Mouse (Mus musculus) ES-E14 (cell line): ENCODE data around the gene Prr7. TPM values are rescaled to one million over a fixed set of nuclear protein-coding genes. Genes with fewer than 3 reads are reported as not detected.

Experiments
- DNase-seq: peaks from one replicate; pipeline ENCODE4 v3.0.0-alpha.2; 2013; ENCODE audit warnings: low read depth, low spot score
- H3K27ac ChIP-seq: 2 replicates; pipeline ENCODE4 v1.5.1; 2012; ENCODE audit warnings: low read depth, mild to moderate bottlenecking, low read length, moderate library complexity, mixed read lengths; ENCODE audit not compliant: poor library complexity, insufficient read depth, severe bottlenecking
- H3K36me3 ChIP-seq: 2 replicates; pipeline ENCODE4 v1.6.1; 2012; ENCODE audit warnings: mild to moderate bottlenecking, low read length, moderate library complexity, mixed read lengths; ENCODE audit not compliant: control insufficient read depth, poor library complexity, insufficient read depth, severe bottlenecking
- H3K4me1 ChIP-seq, 2 experiments: fragments of 150-350 bp in 1 of 2; sonication (generic) in 1 of 2; 2 replicates each; pipeline ENCODE4 v1.6.1; 2012; ENCODE audit warnings: low read length in 2 of 2, mild to moderate bottlenecking in 1 of 2, mixed read lengths in 1 of 2; ENCODE audit not compliant: control insufficient read depth in 2 of 2, insufficient read depth in 2 of 2, poor library complexity in 1 of 2
- H3K4me3 ChIP-seq, 2 experiments: fragments of 150-350 bp in 1 of 2; sonication (generic) in 1 of 2; 2 replicates each; pipeline ENCODE4 v1.5.1; 2012; ENCODE audit warnings: low read length in 2 of 2, low read depth in 1 of 2, mild to moderate bottlenecking in 1 of 2, mixed read lengths in 1 of 2; ENCODE audit not compliant: insufficient read depth in 1 of 2, poor library complexity in 1 of 2, severe bottlenecking in 1 of 2
- H3K9ac ChIP-seq: 2 replicates; pipeline ENCODE4 v1.6.1; 2012; ENCODE audit warnings: low read depth, mild to moderate bottlenecking, low read length, mixed read lengths; ENCODE audit not compliant: poor library complexity, insufficient read depth, severe bottlenecking
- H3K9me3 ChIP-seq: fragments of 150-350 bp; sonication (generic); 2 replicates; pipeline ENCODE4 v1.6.1; 2012; ENCODE audit warnings: low read depth, mild to moderate bottlenecking, low read length; ENCODE audit not compliant: control insufficient read depth, insufficient read depth
- CHD2 ChIP-seq: IDR thresholded peaks from 2 replicates; pipeline ENCODE4 v1.6.1; 2014; ENCODE audit warnings: mild to moderate bottlenecking, low read depth, low read length, inconsistent platforms
- HCFC1 ChIP-seq: IDR thresholded peaks from 2 replicates; pipeline ENCODE4 v1.6.1; 2012; ENCODE audit warnings: low read length, inconsistent platforms, borderline replicate concordance; ENCODE audit not compliant: insufficient read depth
- MAFK ChIP-seq: IDR thresholded peaks from 2 replicates; pipeline ENCODE4 v1.6.1; 2014; ENCODE audit warnings: mild to moderate bottlenecking, low read depth, low read length, inconsistent platforms; ENCODE audit not compliant: insufficient read depth
- ZC3H11A ChIP-seq: IDR thresholded peaks from 2 replicates; pipeline ENCODE4 v1.6.1; 2012; ENCODE audit warnings: low read depth, mild to moderate bottlenecking, inconsistent platforms, low read length, borderline replicate concordance
- ZNF384 ChIP-seq: IDR thresholded peaks from 2 replicates; pipeline ENCODE4 v1.6.1; 2012; ENCODE audit warnings: low read depth, low read length, inconsistent platforms
- in situ Hi-C, 2 experiments: fragments of 600-800 bp; cut with MboI; formaldehyde crosslinking; loops; one replicate each; pipeline ENCODE4 v1.15.1; 2025; ENCODE audit warnings: low sequenced_read_pairs in 2 of 2, inconsistent platforms in 1 of 2; ENCODE audit not compliant: unreplicated experiment in 2 of 2
- total RNA-seq: library from RNA; depleted of rRNA; stranded (reverse); fragments of 300-350 nt; gene quantifications from 2 replicates; pipeline ENCODE4 v1.2.3, GENCODE M21; 2012

Gene Prr7
- total RNA-seq, 1 experiment: 2.5 TPM

GRCm38 (mm10) chr13:55512379-55513031 lies 48.4 kb downstream of the Prr7 start:
- Histone ChIP-seq H3K4me1 (peaks cover 5 to 33% of the 10 kb centered on the region in 2 experiments), H3K9ac (peak overlapping the region; percentile 89), H3K4me3 (peak overlapping the region; percentile 88), H3K27ac (peak overlapping the region; percentile 23; the same call in 1 of the 2 replicates), H3K36me3 (peaks cover 17% of the 10 kb centered on the region; the same call in 1 of the 2 replicates), H3K9me3 (no peaks in the 10 kb centered on the region)
- DNase-seq: no peak
- TF ChIP-seq HCFC1 (no peak), ZNF384 (no peak), MAFK (no peak), CHD2 (no peak), ZC3H11A (no peak)
- in situ Hi-C loops: no loop called here

DNA sequence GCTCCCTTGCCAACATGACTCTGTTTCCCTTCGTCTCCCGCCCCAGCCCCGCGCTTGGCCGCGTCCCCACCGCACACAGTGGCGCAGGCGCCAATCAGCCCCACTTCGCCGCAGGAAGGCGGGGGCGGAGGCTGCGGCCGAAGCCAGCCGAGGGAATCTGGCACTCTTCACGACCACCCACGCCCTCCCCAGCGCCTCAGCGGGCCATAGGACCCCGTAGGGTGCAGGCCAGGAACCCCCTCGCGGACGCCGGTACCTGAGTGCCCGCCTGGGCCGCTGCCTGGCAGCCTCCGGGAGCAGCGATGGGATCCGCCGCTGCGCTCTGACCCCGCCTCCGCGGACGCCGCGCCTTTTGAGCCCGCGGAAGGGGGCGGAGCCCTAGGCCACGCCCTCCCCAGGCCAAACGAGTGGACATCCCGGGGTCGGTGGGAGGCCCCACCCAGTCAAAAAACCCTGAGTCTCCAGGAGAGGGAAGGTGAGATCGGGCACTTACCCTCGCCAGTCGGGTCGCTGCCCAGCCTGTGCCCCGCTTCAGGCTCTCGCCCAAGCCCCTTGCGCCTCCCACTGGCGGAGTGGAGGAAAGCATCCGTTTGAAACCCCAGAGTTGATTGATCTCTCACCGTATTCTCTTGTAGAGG lies 49.2 kb downstream of the Prr7 start, which contains the start of gene Pdlim7:
TSS of gene Pdlim7 (minus strand) at position 566 of the 638 bp plus-strand sequence.
- peaks cover 14% of the 10 kb centered on the region; the same call in 1 of the 2 replicates for H3K36me3 ChIP-seq
- no peak for TF ChIP-seq CHD2
- TF ChIP-seq ZNF384: no peak
- TF ChIP-seq HCFC1: peak; percentile 60; the same call in 1 of the 2 replicates
- H3K27ac ChIP-seq: peak within 1 kb of the TSS; percentile 23; the same call in 1 of the 2 replicates
- H3K9ac ChIP-seq: peak within 1 kb of the TSS; percentile 89
- H3K9me3 ChIP-seq: no peaks in the 10 kb centered on the region
- H3K4me1 ChIP-seq: peaks cover 5 to 32% of the 10 kb centered on the region in 2 experiments
- peak; percentile 72 for DNase-seq
- in situ Hi-C loops: no loop called here
- H3K4me3 ChIP-seq: peak within 1 kb of the TSS; percentile 88

DNA sequence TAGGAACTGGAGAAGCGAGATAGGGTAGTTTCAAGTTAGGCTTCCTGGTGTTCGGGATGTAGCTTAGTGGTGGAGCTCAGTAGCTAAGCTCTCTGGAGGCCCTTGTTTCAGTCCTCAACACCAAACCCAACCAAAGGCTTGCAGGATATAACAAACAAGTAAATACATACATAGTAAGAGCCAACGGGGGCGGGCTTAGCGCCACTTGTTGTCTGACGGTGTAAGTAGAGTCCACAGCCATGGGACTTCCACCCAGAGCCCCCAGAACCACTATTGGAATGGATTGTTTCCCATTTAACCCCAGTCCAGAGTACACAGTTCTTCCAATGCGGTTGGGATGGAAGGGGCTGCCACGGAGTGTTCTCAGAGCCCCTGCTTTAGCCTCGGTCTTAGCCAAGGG lies 49.8 kb downstream of the Prr7 start:
- Histone ChIP-seq H3K9ac (no peak overlapping the region), H3K4me3 (peak overlapping the region; percentile 88; a peak in 2 of 4 replicates), H3K27ac (no peak overlapping the region), H3K36me3 (peaks cover 8% of the 10 kb centered on the region; the same call in 1 of the 2 replicates), H3K4me1 (peaks cover 5 to 26% of the 10 kb centered on the region in 2 experiments), H3K9me3 (no peaks in the 10 kb centered on the region)
- TF ChIP-seq MAFK: no peak
- in situ Hi-C loops: no loop called here
- DNase-seq: no peak

DNA sequence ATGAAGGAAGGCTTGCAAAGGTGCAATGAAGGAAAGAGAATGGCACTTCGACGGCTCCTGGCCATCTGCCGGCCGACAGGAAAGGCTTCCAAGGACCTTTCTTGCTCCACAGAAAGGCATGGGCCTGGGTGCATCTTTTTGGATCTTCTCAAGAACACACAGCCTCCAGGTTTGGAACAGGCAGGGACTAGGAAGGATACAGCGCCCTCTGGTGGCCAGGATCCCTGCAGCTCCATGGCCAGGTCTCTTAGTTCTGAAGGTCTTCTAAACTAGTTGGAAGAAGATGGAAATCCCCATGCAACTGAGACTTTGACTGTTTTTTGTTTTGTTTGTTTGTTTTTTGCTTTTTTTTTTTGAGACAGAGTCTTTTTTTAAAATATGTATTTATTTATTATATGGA lies 52.9 kb downstream of the Prr7 start:
- no peak for TF ChIP-seq HCFC1
- no peak for TF ChIP-seq CHD2
- peak; percentile 60; the same call in 1 of the 2 replicates for TF ChIP-seq ZC3H11A
- TF ChIP-seq MAFK: no peak
- TF ChIP-seq ZNF384: no peak
- Histone ChIP-seq H3K4me3 (no peak overlapping the region), H3K36me3 (no peaks in the 10 kb centered on the region), H3K9ac (no peak overlapping the region), H3K4me1 (peaks cover 0 to 4% of the 10 kb centered on the region in 2 experiments; a peak in 1 of 4 replicates), H3K27ac (no peak overlapping the region), H3K9me3 (no peaks in the 10 kb centered on the region)
- DNase-seq: peak; percentile 86
- in situ Hi-C loops: no loop called here
